Mouse (Mus musculus) kidney, embryonic 16.5 days (tissue): ENCODE measurements around the gene Scamp3. TPM values are rescaled to one million over a fixed set of nuclear protein-coding genes. Genes with fewer than 3 reads are reported as not detected.
"Not testable (repeated sequence)": the region's sequence is repeated elsewhere in the genome, so short reads cannot be mapped to it uniquely, and the experiment has no call there.

Experiments used
- ATAC-seq: fragments of 200-750 bp; cut with Nextera tagmentation; 2 replicates; pipeline ENCODE4 v1.8.0; 2017; ENCODE audit warnings: moderate TSS enrichment; ENCODE audit not compliant: low FRiP score, low TSS enrichment
- H3K27ac ChIP-seq: fragments of 300-500 bp; sonication (generic); 2 replicates; pipeline ENCODE4 v1.5.1; 2014; ENCODE audit warnings: low read length
- H3K27me3 ChIP-seq: fragments of 300-500 bp; sonication (generic); 2 replicates; pipeline ENCODE4 v1.6.1; 2014; ENCODE audit warnings: low read length, control low read depth, mixed read lengths; ENCODE audit not compliant: insufficient read depth
- H3K36me3 ChIP-seq: fragments of 300-500 bp; sonication (generic); 2 replicates; pipeline ENCODE4 v1.6.1; 2014; ENCODE audit warnings: low read length, control low read depth, mixed read lengths; ENCODE audit not compliant: insufficient read depth
- H3K4me1 ChIP-seq: fragments of 300-500 bp; sonication (generic); 2 replicates; pipeline ENCODE4 v1.6.1; 2014; ENCODE audit warnings: low read length, control low read depth, mixed read lengths; ENCODE audit not compliant: insufficient read depth
- H3K4me2 ChIP-seq: fragments of 300-500 bp; sonication (generic); replicated peaks from 2 replicates; pipeline ENCODE4 v1.6.1; 2014; ENCODE audit warnings: low read depth, low read length
- H3K4me3 ChIP-seq: fragments of 300-500 bp; sonication (generic); 2 replicates; pipeline ENCODE4 v1.5.1; 2014; ENCODE audit warnings: mild to moderate bottlenecking, low read length
- H3K9ac ChIP-seq: fragments of 300-500 bp; sonication (generic); replicated peaks from 2 replicates; pipeline ENCODE4 v1.6.1; 2014; ENCODE audit warnings: low read length
- H3K9me3 ChIP-seq: fragments of 300-500 bp; sonication (generic); 2 replicates; pipeline ENCODE4 v1.6.1; 2016; ENCODE audit warnings: low read length, control low read depth
- WGBS: fragments of 180-500 bp; shearing (Covaris S2); extraction: QIAGEN DNeasy Blood & Tissue Kit; methylation state at CpG from one replicate; pipeline ENCODE4 v1.1.7; 2014; 5-methylcytosine and 5-hydroxymethylcytosine counted together
- polyA plus RNA-seq: library from polyadenylated mRNA; unstranded; fragments of >200 nt; fragmentation: Nextera tagmentation; extraction: Ambion mirVana; gene quantifications from 2 replicates; pipeline ENCODE4 v1.2.1, GENCODE M21; 2015

Gene Scamp3
- polyA plus RNA-seq, 1 experiment from 2014 or later = 140 TPM

- peaks cover 26% of the 10 kb centered on the region for H3K4me1 ChIP-seq
- not testable (repeated sequence) for H3K27ac ChIP-seq, H3K4me2 ChIP-seq
Measured at GRCm38 (mm10) chr3:89216407-89216806, 39.1 kb downstream of the Scamp3 start.

GRCm38 (mm10) chr3:89218271-89218670 is 41.0 kb downstream of the Scamp3 start:
- 76% methylated on average over 1 of the region's 1 CpGs for WGBS

More at GRCm38 (mm10) chr3:89216407-89216806, 39.1 kb downstream of the Scamp3 start:
- ATAC-seq, H3K36me3 ChIP-seq, H3K27me3 ChIP-seq, H3K9me3 ChIP-seq, H3K4me3 ChIP-seq, H3K9ac ChIP-seq: not testable (repeated sequence)
- 80% methylated on average over 7 of the region's 7 CpGs for WGBS

GRCm38 (mm10) chr3:89219546-89219945 is 42.3 kb downstream of the Scamp3 start:
- Histone ChIP-seq H3K27me3 (no peaks in the 10 kb centered on the region), H3K4me3 (no peak overlapping the region), H3K4me1 (peaks cover 13% of the 10 kb centered on the region), H3K9me3 (no peaks in the 10 kb centered on the region), H3K27ac (no peak overlapping the region), H3K36me3 (no peaks in the 10 kb centered on the region), H3K9ac (peak overlapping the region; percentile 44; the same call in 1 of the 2 replicates), H3K4me2 (no peak overlapping the region)
- 29% methylated on average over 8 of the region's 8 CpGs for WGBS
- no peak for ATAC-seq

More at GRCm38 (mm10) chr3:89218271-89218670, 41.0 kb downstream of the Scamp3 start:
- Histone ChIP-seq H3K9ac (no peak overlapping the region), H3K4me3 (no peak overlapping the region), H3K36me3 (no peaks in the 10 kb centered on the region), H3K9me3 (no peaks in the 10 kb centered on the region), H3K27me3 (no peaks in the 10 kb centered on the region), H3K4me2 (no peak overlapping the region), H3K4me1 (peaks cover 17% of the 10 kb centered on the region), H3K27ac (no peak overlapping the region)
- ATAC-seq = no peak

GRCm38 (mm10) chr3:89221167-89221566 is 43.9 kb downstream of the Scamp3 start:
- H3K27ac ChIP-seq = no peak overlapping the region
- 75% methylated on average over 5 of the region's 5 CpGs for WGBS
- H3K9ac ChIP-seq = no peak overlapping the region
- no peaks in the 10 kb centered on the region for H3K36me3 ChIP-seq
- peaks cover 6% of the 10 kb centered on the region for H3K4me1 ChIP-seq
- 0 out of 2 replicates have a peak, but pooled peaks cover 3% of the 10 kb centered on the region for H3K27me3 ChIP-seq
- H3K4me3 ChIP-seq = no peak overlapping the region
- ATAC-seq = no peak
- no peaks in the 10 kb centered on the region for H3K9me3 ChIP-seq
- no peak overlapping the region for H3K4me2 ChIP-seq

DNA sequence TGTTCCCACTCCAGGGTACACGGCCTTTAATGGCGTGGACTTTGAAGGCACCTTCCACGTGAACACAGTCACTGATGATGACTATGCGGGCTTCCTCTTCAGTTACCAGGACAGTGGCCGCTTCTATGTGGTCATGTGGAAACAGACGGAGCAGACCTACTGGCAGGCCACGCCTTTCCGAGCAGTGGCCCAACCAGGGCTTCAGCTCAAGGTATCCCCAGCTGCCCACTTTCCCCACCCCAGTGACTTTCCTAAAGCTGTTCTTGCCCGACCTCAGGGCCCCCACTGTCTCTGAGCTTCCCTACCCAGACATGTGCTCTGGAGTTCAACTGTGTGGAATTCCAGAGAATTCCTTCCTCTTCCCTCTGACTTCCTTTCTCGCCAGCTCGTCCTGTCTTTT is 47.5 kb downstream of the Scamp3 start:
- peaks cover 35% of the 10 kb centered on the region for H3K4me1 ChIP-seq
- no peaks in the 10 kb centered on the region for H3K9me3 ChIP-seq
- H3K36me3 ChIP-seq = no peaks in the 10 kb centered on the region
- ATAC-seq = no peak
- WGBS = 80% methylated on average over 11 of the region's 11 CpGs
- H3K27me3 ChIP-seq = peaks cover 3% of the 10 kb centered on the region; the same call in 1 of the 2 replicates
- no peak overlapping the region for H3K9ac ChIP-seq
- H3K4me2 ChIP-seq = no peak overlapping the region
- H3K27ac ChIP-seq = no peak overlapping the region
- H3K4me3 ChIP-seq = no peak overlapping the region

DNA sequence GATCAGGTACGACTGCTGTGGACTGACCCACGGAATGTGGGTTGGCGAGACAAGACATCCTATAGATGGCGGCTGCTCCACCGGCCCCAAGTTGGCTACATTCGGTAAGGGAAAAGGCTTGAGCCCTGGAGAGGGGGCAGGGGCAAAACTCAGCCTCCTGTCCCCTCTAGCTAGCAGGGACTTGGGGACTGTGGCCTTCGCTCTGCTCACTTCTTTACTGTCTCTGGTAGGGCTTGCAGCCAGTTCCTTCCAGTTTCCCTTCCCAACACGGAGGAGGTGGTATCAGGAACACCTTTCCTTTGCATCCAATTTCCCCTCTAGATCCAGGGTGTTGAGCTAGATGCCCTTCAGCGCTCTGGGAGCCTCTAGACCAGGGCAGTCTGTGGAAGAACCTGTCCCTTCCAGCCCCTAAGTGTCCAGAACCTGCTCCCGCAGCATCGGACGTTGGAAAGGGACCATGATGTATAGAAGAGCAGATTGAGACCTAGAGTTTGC is 48.1 kb downstream of the Scamp3 start:
- WGBS = 65% methylated on average over 12 of the region's 12 CpGs
- H3K9me3 ChIP-seq = no peaks in the 10 kb centered on the region
- no peak overlapping the region for H3K27ac ChIP-seq
- H3K4me2 ChIP-seq = no peak overlapping the region
- H3K9ac ChIP-seq = no peak overlapping the region
- H3K4me3 ChIP-seq = no peak overlapping the region
- peaks cover 3% of the 10 kb centered on the region; the same call in 1 of the 2 replicates for H3K27me3 ChIP-seq
- no peaks in the 10 kb centered on the region for H3K36me3 ChIP-seq
- no peak for ATAC-seq
- H3K4me1 ChIP-seq = peaks cover 38% of the 10 kb centered on the region

- peak overlapping the region; percentile 11; the same call in 1 of the 2 replicates for H3K9ac ChIP-seq
- peaks cover 38% of the 10 kb centered on the region for H3K4me1 ChIP-seq
- H3K27me3 ChIP-seq = peaks cover 3% of the 10 kb centered on the region; the same call in 1 of the 2 replicates
- ATAC-seq = no peak
- H3K36me3 ChIP-seq = no peaks in the 10 kb centered on the region
- no peak overlapping the region for H3K4me3 ChIP-seq
- 42% methylated on average over 4 of the region's 4 CpGs for WGBS
- H3K27ac ChIP-seq = no peak overlapping the region
- no peaks in the 10 kb centered on the region for H3K9me3 ChIP-seq
- peak overlapping the region; percentile 81 for H3K4me2 ChIP-seq
Measured at GRCm38 (mm10) chr3:89225918-89226317, 48.6 kb downstream of the Scamp3 start.

GRCm38 (mm10) chr3:89226361-89226760 is 49.1 kb downstream of the Scamp3 start:
- Histone ChIP-seq H3K9me3 (no peaks in the 10 kb centered on the region), H3K4me2 (peak overlapping the region; percentile 81), H3K4me1 (peaks cover 38% of the 10 kb centered on the region), H3K27ac (no peak overlapping the region), H3K36me3 (no peaks in the 10 kb centered on the region), H3K9ac (peak overlapping the region; percentile 66; the same call in 1 of the 2 replicates), H3K27me3 (peaks cover 3% of the 10 kb centered on the region; the same call in 1 of the 2 replicates), H3K4me3 (peak overlapping the region; percentile 53; the same call in 1 of the 2 replicates)
- ATAC-seq = no peak
- 38% methylated on average over 11 of the region's 11 CpGs for WGBS

GRCm38 (mm10) chr3:89226900-89227299 is 49.6 kb downstream of the Scamp3 start, which contains the start of gene Mtx1:
Gene Mtx1, minus strand, starts transcription at chr3:89227088.
- Histone ChIP-seq H3K4me1 (peaks cover 43% of the 10 kb centered on the region), H3K36me3 (no peaks in the 10 kb centered on the region), H3K27ac (peak within 1 kb of the TSS; percentile 84), H3K4me3 (peak within 1 kb of the TSS; percentile 53), H3K9me3 (no peaks in the 10 kb centered on the region), H3K4me2 (peak within 1 kb of the TSS; percentile 81), H3K9ac (peak within 1 kb of the TSS; percentile 66), H3K27me3 (peaks cover 3% of the 10 kb centered on the region; the same call in 1 of the 2 replicates)
- peak; percentile 4; the same call in 1 of the 2 replicates for ATAC-seq
- 4% methylated on average over 21 of the region's 21 CpGs for WGBS
